Mouse (Mus musculus) midbrain, embryonic 16.5 days (tissue): ENCODE measurements at regions not wholly inside any gene's neighbourhood (a gene's known extent, or its start where the extent isn't known, plus 50 kb on each side); places are given as distances from the start of the nearest gene placed in this dataset.
A peak's percentile ranks its signal among the peaks of the same experiment; 100 is the strongest.

Experiments
- ATAC-seq: fragments of 200-750 bp; cut with Nextera tagmentation; 2 replicates; pipeline ENCODE4 v1.8.0; 2017; ENCODE audit warnings: moderate TSS enrichment
- H3K27ac ChIP-seq: fragments of 300-500 bp; sonication (generic); 2 replicates; pipeline ENCODE4 v1.5.1; 2014; ENCODE audit warnings: mild to moderate bottlenecking, low read length, mixed read lengths
- H3K27me3 ChIP-seq: fragments of 300-500 bp; sonication (generic); 2 replicates; pipeline ENCODE4 v1.6.1; 2014; ENCODE audit warnings: low read depth, low read length, mixed read lengths; ENCODE audit not compliant: control insufficient read depth, insufficient read depth
- H3K36me3 ChIP-seq: fragments of 300-500 bp; sonication (generic); 2 replicates; pipeline ENCODE4 v1.6.1; 2014; ENCODE audit warnings: mild to moderate bottlenecking, low read length, moderate library complexity, mixed read lengths; ENCODE audit not compliant: control insufficient read depth, insufficient read depth
- H3K4me1 ChIP-seq: fragments of 300-500 bp; sonication (generic); 2 replicates; pipeline ENCODE4 v1.6.1; 2014; ENCODE audit warnings: mild to moderate bottlenecking, low read length, mixed read lengths; ENCODE audit not compliant: control insufficient read depth, insufficient read depth
- H3K4me2 ChIP-seq: fragments of 300-500 bp; sonication (generic); 2 replicates; pipeline ENCODE4 v1.6.1; 2014; ENCODE audit warnings: mild to moderate bottlenecking, low read length, mixed read lengths
- H3K4me3 ChIP-seq: fragments of 300-500 bp; sonication (generic); 2 replicates; pipeline ENCODE4 v1.5.1; 2014; ENCODE audit warnings: low read depth, mild to moderate bottlenecking, low read length, moderate library complexity, mixed read lengths
- H3K9ac ChIP-seq: fragments of 300-500 bp; sonication (generic); 2 replicates; pipeline ENCODE4 v1.6.1; 2014; ENCODE audit warnings: low read depth, low read length, mixed read lengths
- H3K9me3 ChIP-seq: fragments of 300-500 bp; sonication (generic); replicated peaks from 2 replicates; pipeline ENCODE4 v1.6.1; 2014; ENCODE audit warnings: mild to moderate bottlenecking, low read length, mixed read lengths; ENCODE audit not compliant: control insufficient read depth, poor library complexity, severe bottlenecking
- WGBS: fragments of 180-500 bp; shearing (Covaris S2); extraction: QIAGEN DNeasy Blood & Tissue Kit; methylation state at CpG from one replicate; pipeline ENCODE4 v1.1.7; 2014; 5-methylcytosine and 5-hydroxymethylcytosine counted together

GRCm38 (mm10) chr9:41577760-41578159 is 416.3 kb upstream of the Ubash3b start:
- 14% methylated on average over 1 of the region's 1 CpGs for WGBS
- peak overlapping the region; percentile 76 for H3K4me2 ChIP-seq
- peak overlapping the region; percentile 95 for H3K27ac ChIP-seq
- peaks cover 26% of the 10 kb centered on the region for H3K4me1 ChIP-seq
- no peaks in the 10 kb centered on the region for H3K27me3 ChIP-seq
- peak overlapping the region; percentile 69; the same call in 1 of the 2 replicates for H3K4me3 ChIP-seq
- ATAC-seq: no peak
- H3K9me3 ChIP-seq: no peaks in the 10 kb centered on the region
- H3K36me3 ChIP-seq: no peaks in the 10 kb centered on the region
- H3K9ac ChIP-seq: peak overlapping the region; percentile 89

GRCm38 (mm10) chr9:41575826-41576225 is 414.3 kb upstream of the Ubash3b start:
- no peak for ATAC-seq
- Histone ChIP-seq H3K4me2 (no peak overlapping the region), H3K27ac (peak overlapping the region; percentile 67), H3K9ac (no peak overlapping the region), H3K4me3 (no peak overlapping the region), H3K9me3 (no peaks in the 10 kb centered on the region), H3K36me3 (no peaks in the 10 kb centered on the region), H3K4me1 (peaks cover 26% of the 10 kb centered on the region), H3K27me3 (no peaks in the 10 kb centered on the region)
- 12% methylated on average over 5 of the region's 5 CpGs for WGBS

- Histone ChIP-seq H3K27me3 (no peaks in the 10 kb centered on the region), H3K9ac (no peak overlapping the region), H3K36me3 (no peaks in the 10 kb centered on the region; the same call in 1 of the 2 replicates), H3K9me3 (no peaks in the 10 kb centered on the region), H3K4me1 (no peaks in the 10 kb centered on the region; the same call in 1 of the 2 replicates), H3K4me3 (no peak overlapping the region), H3K4me2 (no peak overlapping the region), H3K27ac (no peak overlapping the region)
- no peak for ATAC-seq
- WGBS: 83% methylated on average over 4 of the region's 4 CpGs
These were observed 408.8 kb upstream of the Ubash3b start for GRCm38 (mm10) chr9:41570262-41570661.

GRCm38 (mm10) chr9:41566496-41566895 is 405.0 kb upstream of the Ubash3b start:
- Histone ChIP-seq H3K9ac (no peak overlapping the region), H3K9me3 (no peaks in the 10 kb centered on the region), H3K4me2 (no peak overlapping the region), H3K4me1 (no peaks in the 10 kb centered on the region; the same call in 1 of the 2 replicates), H3K4me3 (no peak overlapping the region), H3K27me3 (no peaks in the 10 kb centered on the region), H3K36me3 (no peaks in the 10 kb centered on the region; the same call in 1 of the 2 replicates), H3K27ac (no peak overlapping the region; the same call in 1 of the 2 replicates)
- no peak for ATAC-seq
- WGBS: 79% methylated on average over 5 of the region's 5 CpGs

GRCm38 (mm10) chr9:41565784-41566183 is 404.3 kb upstream of the Ubash3b start:
- 71% methylated on average over 7 of the region's 7 CpGs for WGBS
- ATAC-seq: no peak
- no peak overlapping the region for H3K4me2 ChIP-seq

DNA sequence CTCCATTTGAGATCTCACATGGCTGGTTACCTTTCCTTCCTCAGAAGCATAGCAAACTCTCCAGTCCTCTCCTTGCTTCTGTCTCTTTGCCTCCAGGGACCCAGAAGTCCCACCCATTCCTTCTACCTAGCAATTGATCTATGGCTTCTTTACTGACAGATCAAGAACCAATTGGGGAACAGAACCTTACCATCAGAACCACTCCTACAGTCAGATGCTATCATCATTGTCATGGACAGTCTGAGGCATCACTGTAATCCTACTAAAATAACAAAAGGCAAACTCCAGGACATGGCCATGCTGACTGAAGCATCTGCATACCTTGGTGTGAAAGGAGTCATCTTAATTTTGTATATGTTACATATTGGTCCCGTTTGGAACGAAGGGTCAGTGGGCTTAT is 401.9 kb upstream of the Ubash3b start:
- Histone ChIP-seq H3K9me3 (no peaks in the 10 kb centered on the region), H3K4me3 (no peak overlapping the region), H3K4me2 (no peak overlapping the region), H3K4me1 (no peaks in the 10 kb centered on the region; the same call in 1 of the 2 replicates), H3K36me3 (no peaks in the 10 kb centered on the region), H3K9ac (no peak overlapping the region), H3K27me3 (no peaks in the 10 kb centered on the region), H3K27ac (no peak overlapping the region)
- ATAC-seq: no peak
- 94% methylated on average over 2 of the region's 2 CpGs for WGBS

More at GRCm38 (mm10) chr9:41565784-41566183, 404.3 kb upstream of the Ubash3b start:
- Histone ChIP-seq H3K27me3 (no peaks in the 10 kb centered on the region), H3K9me3 (no peaks in the 10 kb centered on the region), H3K27ac (no peak overlapping the region), H3K4me1 (no peaks in the 10 kb centered on the region; the same call in 1 of the 2 replicates), H3K9ac (no peak overlapping the region), H3K36me3 (no peaks in the 10 kb centered on the region; the same call in 1 of the 2 replicates), H3K4me3 (no peak overlapping the region)

DNA sequence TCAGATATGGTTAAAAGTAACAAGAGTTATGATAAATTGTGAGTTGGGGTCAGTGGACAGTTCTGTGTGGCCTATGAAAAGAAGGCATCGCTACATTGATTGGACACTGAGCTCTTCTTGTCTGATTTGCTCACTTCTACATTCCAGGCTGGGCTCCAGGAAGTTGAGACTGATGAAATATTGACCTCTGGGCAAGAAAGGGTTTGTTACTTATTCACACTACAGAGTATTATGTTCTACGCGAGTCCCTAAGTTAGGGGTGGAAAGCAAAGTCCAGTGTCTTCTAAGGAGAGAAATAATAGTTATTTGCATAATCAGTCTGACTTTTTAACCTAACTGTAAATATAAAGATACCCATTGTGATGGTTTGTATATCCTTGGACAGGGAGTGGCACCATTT is 397.0 kb upstream of the Ubash3b start:
- no peak for ATAC-seq
- H3K36me3 ChIP-seq: no peaks in the 10 kb centered on the region

DNA sequence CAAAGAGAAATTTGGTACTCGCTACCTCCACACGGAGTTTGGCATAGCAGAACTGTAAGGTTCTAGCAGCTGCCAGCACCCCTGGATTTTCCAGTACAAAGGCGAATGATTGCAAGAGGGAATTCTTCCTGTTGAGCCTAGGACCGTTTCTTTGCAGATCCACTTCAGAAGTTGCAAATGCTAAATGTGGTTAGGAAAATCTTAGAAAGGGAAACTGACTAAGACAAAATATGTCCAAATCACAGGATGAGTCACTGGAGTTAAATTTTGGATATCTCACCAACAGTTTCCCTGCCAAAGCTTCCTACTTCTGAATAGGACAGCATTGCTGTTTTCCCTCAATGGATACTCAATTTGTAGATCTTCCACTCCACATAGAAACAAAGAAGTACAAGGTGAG is 395.4 kb upstream of the Ubash3b start:
- Histone ChIP-seq H3K9ac (no peak overlapping the region), H3K4me2 (no peak overlapping the region), H3K4me1 (no peaks in the 10 kb centered on the region), H3K4me3 (no peak overlapping the region), H3K9me3 (no peaks in the 10 kb centered on the region), H3K27me3 (no peaks in the 10 kb centered on the region), H3K36me3 (no peaks in the 10 kb centered on the region), H3K27ac (no peak overlapping the region)
- no peak for ATAC-seq
- WGBS: 86% methylated on average over 4 of the region's 4 CpGs

More for the DNA sequence above, 397.0 kb upstream of the Ubash3b start:
- WGBS: 95% methylated on average over 3 of the region's 3 CpGs
- Histone ChIP-seq H3K9ac (no peak overlapping the region), H3K27me3 (no peaks in the 10 kb centered on the region), H3K27ac (no peak overlapping the region), H3K9me3 (no peaks in the 10 kb centered on the region), H3K4me3 (no peak overlapping the region), H3K4me1 (no peaks in the 10 kb centered on the region), H3K4me2 (no peak overlapping the region)

DNA sequence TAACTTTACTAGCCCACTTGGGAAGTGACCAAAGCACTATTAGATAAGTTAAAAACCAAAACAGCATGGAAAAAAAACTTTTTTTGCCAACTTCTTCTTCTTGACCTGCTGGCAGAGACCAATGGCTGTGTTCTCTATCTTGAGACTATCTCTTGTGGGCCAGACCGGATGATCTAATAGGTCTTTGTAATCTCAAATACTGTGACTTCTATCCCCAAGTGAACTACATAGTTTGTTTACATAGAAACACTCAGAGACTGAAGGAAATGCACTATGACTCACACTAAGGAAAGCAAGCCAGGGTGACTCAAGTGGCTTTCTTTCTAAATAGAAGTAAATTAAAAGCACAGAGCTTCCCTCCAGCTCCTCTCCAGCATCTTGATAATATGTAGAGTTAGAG is 384.3 kb upstream of the Ubash3b start:
- Histone ChIP-seq H3K27me3 (no peaks in the 10 kb centered on the region), H3K4me1 (no peaks in the 10 kb centered on the region; the same call in 1 of the 2 replicates), H3K27ac (no peak overlapping the region), H3K36me3 (no peaks in the 10 kb centered on the region), H3K4me2 (no peak overlapping the region), H3K9ac (no peak overlapping the region), H3K9me3 (no peaks in the 10 kb centered on the region), H3K4me3 (no peak overlapping the region)
- 79% methylated on average over 1 of the region's 1 CpGs for WGBS
- ATAC-seq: no peak
